Comparison of ENCODE assay signal across 8 mouse cellular contexts in the genomic region with DNA sequence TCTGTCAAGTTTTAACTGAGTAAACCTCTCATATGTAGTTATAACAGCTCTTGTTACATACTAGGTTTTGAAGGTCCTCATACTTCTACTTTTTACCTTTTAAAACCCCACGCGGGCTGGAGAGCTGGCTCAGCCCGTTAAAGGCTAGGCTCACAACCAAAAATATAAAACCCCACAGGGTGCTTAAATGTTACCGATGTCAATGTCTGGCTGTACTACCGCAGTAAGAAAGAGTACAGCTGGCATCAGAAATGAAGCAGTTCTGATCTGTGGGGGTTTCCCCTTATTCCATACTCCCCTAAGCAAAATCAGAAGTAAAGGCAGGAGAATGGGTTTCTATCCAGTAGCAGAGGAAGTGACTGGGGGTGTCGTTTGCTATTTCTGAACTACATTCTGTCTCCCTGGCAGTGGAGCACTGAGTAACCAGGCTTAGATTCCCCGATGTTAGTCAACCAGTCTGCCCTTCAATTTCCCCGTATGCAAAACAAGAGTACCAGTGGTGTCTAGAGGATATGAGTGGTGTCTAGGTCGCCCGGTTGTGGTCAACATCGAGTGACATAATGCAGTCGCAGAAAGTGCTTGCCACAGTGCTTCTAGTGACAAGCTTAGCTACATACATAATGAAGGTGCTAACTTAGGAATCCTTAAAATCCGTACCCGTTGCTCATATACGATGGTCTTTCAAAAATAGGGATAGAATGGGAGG. TPM values are rescaled to one million over a fixed set of nuclear protein-coding genes. Genes with fewer than 3 reads are reported as not detected.
A peak's percentile ranks its signal among the peaks of the same experiment; 100 is the strongest.
DNase-seq lines count a peak whose midpoint lies in the region; ATAC-seq and TF ChIP-seq lines count a peak whose summit lies in the region.

No protein-coding gene starts in this region.

- peak overlapping the region; percentile 96 for H3K27ac ChIP-seq in layer of hippocampus, adult 2 months
- peak overlapping the region; percentile 94 for H3K27ac ChIP-seq in heart, embryonic 10.5 days
- no peak overlapping the region for H3K27ac ChIP-seq in kidney, embryonic 14.5 days (ENCODE audit: low read depth, low read length)
- H3K27ac ChIP-seq in lung, postnatal 0 days (ENCODE audit: low read length), result peak overlapping the region; percentile 91; the same call in 1 of the 2 replicates

- H3K9me3 ChIP-seq in heart, embryonic 10.5 days, result no peaks in the 10 kb centered on the region
- H3K9me3 ChIP-seq in kidney, embryonic 14.5 days (ENCODE audit: control insufficient read depth, low read length), result no peaks in the 10 kb centered on the region
- no peaks in the 10 kb centered on the region for H3K9me3 ChIP-seq in lung, postnatal 0 days (ENCODE audit: low read length)

- peak overlapping the region; percentile 96; the same call in 1 of the 2 replicates for H3K9ac ChIP-seq in kidney, embryonic 14.5 days (ENCODE audit: low read depth, low read length)
- H3K9ac ChIP-seq in lung, postnatal 0 days (replicated peaks; ENCODE audit: low read depth), result peak overlapping the region; percentile 76

- peak in 1 of 2 experiments; percentile 35 for DNase-seq in layer of hippocampus, adult 2 months (ENCODE audit: low spot score in 2 of 2)
- no peak for DNase-seq in layer of hippocampus, adult 9-10 months (ENCODE audit: low spot score)
- DNase-seq in adipocyte (ENCODE audit: low spot score), result peak; percentile 39
- no peak for DNase-seq in heart, embryonic 10.5 days (ENCODE audit: low spot score)
- peak; percentile 52 for DNase-seq in lung, postnatal 0 days (ENCODE audit: low spot score)
- DNase-seq in spleen, adult 12 weeks (ENCODE audit: low spot score), result peak; percentile 30
- no peak for DNase-seq in ovary, postnatal 36 days (ENCODE audit: low spot score)

- no peak for TF ChIP-seq CTCF in layer of hippocampus, adult 2 months (conservative IDR thresholded peaks at IDR 0.05)
- no peak for TF ChIP-seq CTCF in lung, postnatal 0 days (IDR thresholded peaks at IDR 0.05)

- peak overlapping the region; percentile 95 for H3K4me3 ChIP-seq in layer of hippocampus, adult 2 months
- peak overlapping the region; percentile 98 for H3K4me3 ChIP-seq in heart, embryonic 10.5 days
- peak overlapping the region; percentile 88 for H3K4me3 ChIP-seq in kidney, embryonic 14.5 days (ENCODE audit: low read length)
- H3K4me3 ChIP-seq in lung, postnatal 0 days (ENCODE audit: low read depth, low read length), result peak overlapping the region; percentile 93

- no peaks in the 10 kb centered on the region for H3K36me3 ChIP-seq in heart, embryonic 10.5 days
- no peaks in the 10 kb centered on the region for H3K36me3 ChIP-seq in kidney, embryonic 14.5 days (ENCODE audit: control insufficient read depth, insufficient read depth, low read length)
- H3K36me3 ChIP-seq in lung, postnatal 0 days (ENCODE audit: insufficient read depth, low read length), result no peaks in the 10 kb centered on the region

- 34% methylated on average over 15 of the region's 15 CpGs for WGBS in heart, embryonic 10.5 days
- 23% methylated on average over 15 of the region's 15 CpGs for WGBS in kidney, embryonic 14.5 days
- WGBS in lung, postnatal 0 days, result 10% methylated on average over 15 of the region's 15 CpGs

- no peak for ATAC-seq in kidney, embryonic 14.5 days (ENCODE audit: low FRiP score, low TSS enrichment)
- ATAC-seq in lung, postnatal 0 days, result no peak

- H3K27me3 ChIP-seq in heart, embryonic 10.5 days (ENCODE audit: insufficient read depth, poor library complexity, severe bottlenecking), result no peaks in the 10 kb centered on the region
- no peaks in the 10 kb centered on the region for H3K27me3 ChIP-seq in kidney, embryonic 14.5 days (ENCODE audit: control insufficient read depth, insufficient read depth, low read length)
- no peaks in the 10 kb centered on the region for H3K27me3 ChIP-seq in lung, postnatal 0 days (replicated peaks; ENCODE audit: insufficient read depth, low read length)

- peak overlapping the region; percentile 98 for H3K4me2 ChIP-seq in kidney, embryonic 14.5 days (replicated peaks; ENCODE audit: low read depth, low read length)
- H3K4me2 ChIP-seq in lung, postnatal 0 days (replicated peaks; ENCODE audit: low read depth, low read length), result peak overlapping the region; percentile 93

- H3K4me1 ChIP-seq in heart, embryonic 10.5 days, result peaks cover 46% of the 10 kb centered on the region
- peaks cover 26% of the 10 kb centered on the region for H3K4me1 ChIP-seq in kidney, embryonic 14.5 days (ENCODE audit: control insufficient read depth, insufficient read depth, low read length)
- H3K4me1 ChIP-seq in lung, postnatal 0 days (ENCODE audit: insufficient read depth, low read depth, low read length), result peaks cover 13% of the 10 kb centered on the region; the same call in 1 of the 2 replicates

- TF ChIP-seq EP300 in lung, postnatal 0 days (IDR thresholded peaks at IDR 0.05), result no peak

RNA-seq across cellular contexts. Expression of a gene that starts 1.4 kb away (rescaled TPM):
- 10 to 100 TPM; 60.0 to 62.3 TPM for total RNA-seq in layer of hippocampus, adult 2 months (2021)
- polyA plus RNA-seq in heart, embryonic 10.5 days (2016; fragmentation: Nextera tagmentation; extraction: Ambion mirVana), result 11.6 and 14.1 TPM in 2 replicates
- polyA plus RNA-seq in kidney, embryonic 14.5 days (2014; fragmentation: Nextera tagmentation; extraction: Ambion mirVana), result 22.1 and 35.0 TPM in 2 replicates
- polyA plus RNA-seq in lung, postnatal 0 days (2015; fragmentation: Nextera tagmentation; extraction: Ambion mirVana), result 15.7 and 16.7 TPM in 2 replicates

RNA-seq across cellular contexts. Expression of a gene that starts 56.5 kb away (rescaled TPM):
- total RNA-seq in layer of hippocampus, adult 2 months (2021), result not detected
- 0.40 TPM in 1 of 2 replicates, not detected in the other for polyA plus RNA-seq in heart, embryonic 10.5 days (2016; fragmentation: Nextera tagmentation; extraction: Ambion mirVana)
- 0.74 and 0.89 TPM in 2 replicates for polyA plus RNA-seq in kidney, embryonic 14.5 days (2014; fragmentation: Nextera tagmentation; extraction: Ambion mirVana)
- polyA plus RNA-seq in lung, postnatal 0 days (2015; fragmentation: Nextera tagmentation; extraction: Ambion mirVana), result 0.29 and 0.44 TPM in 2 replicates

Comparison
In these comparisons a context has a peak if more than half of its experiments do, and no peak if none do; other contexts are left out.
1. DNase-seq: peak in adipocyte (single experiment), lung, postnatal 0 days (single experiment) and spleen, adult 12 weeks (single experiment); none in layer of hippocampus, adult 9-10 months (single experiment), heart, embryonic 10.5 days (single experiment) and ovary, postnatal 36 days (single experiment).
2. Peak in every context shown above with its lines, with median percentiles within 50 percentile points of each other: H3K4me3 ChIP-seq.